Mouse (Mus musculus) right cerebral cortex, adult 18-20 months (tissue): ENCODE data around the gene Apol7b.
"Not testable (repeated sequence)": the region's sequence is repeated elsewhere in the genome, so short reads cannot be mapped to it uniquely, and the experiment has no call there.

Experiments used
- DNase-seq: peaks from one replicate; pipeline ENCODE4 v3.0.0; 2022; ENCODE audit warnings: mixed read lengths

The Apol7b gene

GRCm38 (mm10) chr15:77447392-77447791 lies at the start of gene Apol7b:
Gene Apol7b (minus strand): TSS chr15:77447492.
- DNase-seq = not testable (repeated sequence)

- DNase-seq = not testable (repeated sequence)
Measured at GRCm38 (mm10) chr15:77494694-77495093, 47.4 kb upstream of the Apol7b start.

- not testable (repeated sequence) for DNase-seq
Measured at GRCm38 (mm10) chr15:77493181-77493580, 45.9 kb upstream of the Apol7b start.

GRCm38 (mm10) chr15:77482140-77482794 lies 35.0 kb upstream of the Apol7b start:
- DNase-seq = no peak

- not testable (repeated sequence) for DNase-seq
Measured at GRCm38 (mm10) chr15:77476693-77477092, 29.4 kb upstream of the Apol7b start, which contains the start of gene Apol10a. Gene Apol10a (plus strand): TSS chr15:77477047.

GRCm38 (mm10) chr15:77474699-77475390 lies 27.6 kb upstream of the Apol7b start:
- DNase-seq = not testable (repeated sequence)

GRCm38 (mm10) chr15:77449927-77450326 lies 2.6 kb upstream of the Apol7b start:
- peak; percentile 11 for DNase-seq

GRCm38 (mm10) chr15:77445668-77446067 lies 1.6 kb downstream of the Apol7b start:
- not testable (repeated sequence) for DNase-seq

GRCm38 (mm10) chr15:77444746-77445145 lies 2.5 kb downstream of the Apol7b start:
- peak; percentile 38 for DNase-seq

GRCm38 (mm10) chr15:77428690-77429448 lies 18.4 kb downstream of the Apol7b start:
- not testable (repeated sequence) for DNase-seq

GRCm38 (mm10) chr15:77422925-77423324 lies 24.4 kb downstream of the Apol7b start:
- not testable (repeated sequence) for DNase-seq

GRCm38 (mm10) chr15:77419657-77420056 lies 27.6 kb downstream of the Apol7b start:
- DNase-seq = not testable (repeated sequence)

- not testable (repeated sequence) for DNase-seq
Measured at GRCm38 (mm10) chr15:77416655-77417333, 30.5 kb downstream of the Apol7b start.

- DNase-seq = not testable (repeated sequence)
Measured at GRCm38 (mm10) chr15:77415653-77416052, 31.6 kb downstream of the Apol7b start.

- not testable (repeated sequence) for DNase-seq
Measured at GRCm38 (mm10) chr15:77412695-77413094, 34.6 kb downstream of the Apol7b start.

- DNase-seq = not testable (repeated sequence)
Measured at GRCm38 (mm10) chr15:77411035-77411434, 36.3 kb downstream of the Apol7b start, which contains the start of gene Apol9a. Gene Apol9a (minus strand): TSS chr15:77411135.

- DNase-seq = not testable (repeated sequence)
Measured at GRCm38 (mm10) chr15:77406370-77406769, 40.9 kb downstream of the Apol7b start.

GRCm38 (mm10) chr15:77399027-77399426 lies 48.3 kb downstream of the Apol7b start, which contains the start of gene Apol7a:
Gene Apol7a (minus strand): TSS chr15:77399110.
- not testable (repeated sequence) for DNase-seq

- DNase-seq = peak; percentile 40
Measured at GRCm38 (mm10) chr15:77397450-77398132, 49.7 kb downstream of the Apol7b start.

- not testable (repeated sequence) for DNase-seq
Measured at GRCm38 (mm10) chr15:77393832-77394231, 53.5 kb downstream of the Apol7b start.

GRCm38 (mm10) chr15:77387462-77387861 lies 59.8 kb downstream of the Apol7b start:
- DNase-seq = no peak
